Mouse (Mus musculus) CD8-positive naive resting alpha-beta T cell, adult 2 months (primary cell): Measurements from ENCODE around the gene Cachd1.

Source experiments
- DNase-seq, 2 experiments: peaks; one replicate each; pipeline ENCODE4 v3.0.0; 2022; ENCODE audit warnings: low read depth in 2 of 2, low spot score in 2 of 2

Gene Cachd1

DNA sequence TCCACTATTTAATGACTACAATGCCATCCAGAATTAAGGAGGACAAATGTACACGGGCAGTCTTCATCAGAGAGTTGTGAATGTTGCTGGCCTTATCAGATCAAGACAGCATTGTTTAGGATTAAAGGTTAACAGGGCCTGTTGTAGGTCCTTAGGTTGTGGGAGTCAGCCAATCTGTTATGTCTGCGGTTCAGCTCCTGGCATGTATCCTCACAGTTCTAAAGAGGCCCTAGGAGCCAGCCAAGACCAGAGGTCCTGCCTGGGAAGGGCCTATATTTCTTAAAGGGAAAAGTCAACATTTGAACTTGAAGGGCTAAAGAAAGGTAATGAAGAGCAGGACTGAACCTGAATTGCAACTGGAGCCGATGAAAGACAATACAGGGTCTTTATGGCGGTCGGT lies 13.7 kb downstream of the Cachd1 start:
- no peak for DNase-seq

GRCm38 (mm10) chr4:100793147-100793546 lies 16.7 kb downstream of the Cachd1 start:
- no peak for DNase-seq

DNA sequence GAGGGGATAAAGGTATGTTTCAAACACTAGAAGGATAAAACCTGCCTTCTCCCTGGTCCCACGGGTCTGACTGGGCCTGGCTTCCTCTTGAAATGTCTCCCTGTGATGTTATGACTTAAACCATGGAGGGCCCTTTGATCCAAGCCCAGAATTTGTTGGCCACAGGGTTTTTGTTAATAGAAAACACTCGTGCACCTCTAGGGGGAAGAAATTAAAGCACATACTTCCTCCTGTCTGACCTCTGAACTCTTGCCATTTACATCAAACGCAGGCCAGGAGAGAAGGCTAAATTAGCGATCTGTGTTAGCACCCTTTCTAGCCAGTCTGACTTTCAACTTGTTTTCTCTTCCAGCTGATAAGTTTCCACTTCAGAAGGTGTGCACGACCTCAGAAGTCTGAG lies 19.0 kb downstream of the Cachd1 start:
- DNase-seq: no peak

DNA sequence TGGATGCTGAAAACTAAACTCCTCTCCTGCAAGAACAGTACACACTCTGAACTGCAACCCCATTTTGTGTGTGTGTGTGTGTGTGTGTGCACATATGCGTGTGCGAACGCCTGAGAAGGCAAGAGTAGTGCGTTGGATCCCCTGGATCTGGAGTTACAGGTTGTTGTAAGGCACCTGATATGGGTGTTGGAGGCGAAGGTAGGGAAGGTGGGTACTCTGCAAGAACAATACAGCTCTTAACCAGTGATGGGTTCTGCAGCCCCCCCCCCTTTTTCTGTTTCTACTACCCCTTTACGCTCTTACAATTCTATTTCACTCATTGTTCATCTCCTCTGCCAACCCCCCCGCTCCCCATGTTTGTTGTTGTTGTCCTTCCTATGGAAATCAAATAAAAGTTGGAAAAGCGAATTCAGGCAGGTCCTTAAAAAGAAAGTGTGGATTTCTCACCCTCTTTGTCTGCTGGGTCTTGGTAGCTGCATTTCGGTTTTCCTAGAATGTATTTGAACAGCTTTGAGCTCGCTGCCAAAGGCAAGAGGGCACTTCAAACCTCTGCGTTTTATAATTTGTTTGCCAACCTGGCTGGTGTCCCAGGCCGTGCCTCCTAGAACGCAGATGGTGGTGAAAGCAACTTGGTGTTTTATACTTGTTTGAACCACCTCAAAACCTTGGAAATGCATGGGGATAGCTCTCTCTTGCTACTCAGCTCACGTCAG lies 24.4 kb downstream of the Cachd1 start:
- DNase-seq: no peak

DNA sequence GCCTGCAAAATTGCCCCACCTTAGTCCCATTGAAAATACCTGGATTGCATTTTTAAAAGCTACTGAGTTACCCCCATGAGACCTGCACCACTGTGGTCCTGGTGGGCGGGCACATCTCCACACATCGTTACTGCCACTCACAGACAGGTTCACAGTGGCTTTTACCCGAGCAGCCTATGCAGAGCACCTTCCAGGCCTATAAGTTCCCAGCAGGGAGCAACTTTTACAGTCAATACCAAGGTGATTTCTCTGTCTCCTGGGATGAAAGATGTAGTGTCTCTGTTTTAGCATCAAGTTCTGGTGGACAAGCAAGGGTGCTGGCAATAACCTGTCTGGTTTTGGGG lies 24.9 kb downstream of the Cachd1 start:
- DNase-seq: no peak

DNA sequence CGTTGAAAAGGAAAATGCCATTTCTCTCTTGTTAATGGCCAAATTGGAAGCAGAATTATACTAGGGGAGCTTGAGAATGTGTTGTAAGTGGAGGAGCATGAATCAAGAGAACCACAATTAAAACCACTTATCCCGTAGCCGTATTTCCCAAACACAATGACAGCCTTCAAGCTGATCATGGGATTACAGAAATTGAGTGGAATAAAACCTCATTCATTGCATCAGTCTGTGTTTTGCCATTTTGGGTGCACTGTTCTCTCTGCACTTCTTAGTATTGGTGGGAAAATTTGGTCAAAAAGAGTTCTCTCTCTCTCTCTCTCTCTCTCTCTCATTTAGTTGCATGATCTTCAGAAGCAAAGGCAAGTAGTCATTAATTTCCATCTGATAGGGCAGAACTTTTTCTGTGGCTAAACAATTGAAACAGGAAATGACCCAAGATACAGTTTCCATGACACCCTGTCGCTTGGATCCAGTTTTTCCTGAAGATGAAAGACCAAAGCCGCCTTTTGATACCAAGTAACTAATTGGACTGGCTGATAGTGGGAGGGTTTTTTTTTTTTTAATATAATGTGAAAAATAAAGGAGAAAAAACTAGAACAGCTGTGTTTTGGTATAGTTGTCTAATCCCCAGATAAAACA lies 34.7 kb downstream of the Cachd1 start:
- DNase-seq: no peak

DNA sequence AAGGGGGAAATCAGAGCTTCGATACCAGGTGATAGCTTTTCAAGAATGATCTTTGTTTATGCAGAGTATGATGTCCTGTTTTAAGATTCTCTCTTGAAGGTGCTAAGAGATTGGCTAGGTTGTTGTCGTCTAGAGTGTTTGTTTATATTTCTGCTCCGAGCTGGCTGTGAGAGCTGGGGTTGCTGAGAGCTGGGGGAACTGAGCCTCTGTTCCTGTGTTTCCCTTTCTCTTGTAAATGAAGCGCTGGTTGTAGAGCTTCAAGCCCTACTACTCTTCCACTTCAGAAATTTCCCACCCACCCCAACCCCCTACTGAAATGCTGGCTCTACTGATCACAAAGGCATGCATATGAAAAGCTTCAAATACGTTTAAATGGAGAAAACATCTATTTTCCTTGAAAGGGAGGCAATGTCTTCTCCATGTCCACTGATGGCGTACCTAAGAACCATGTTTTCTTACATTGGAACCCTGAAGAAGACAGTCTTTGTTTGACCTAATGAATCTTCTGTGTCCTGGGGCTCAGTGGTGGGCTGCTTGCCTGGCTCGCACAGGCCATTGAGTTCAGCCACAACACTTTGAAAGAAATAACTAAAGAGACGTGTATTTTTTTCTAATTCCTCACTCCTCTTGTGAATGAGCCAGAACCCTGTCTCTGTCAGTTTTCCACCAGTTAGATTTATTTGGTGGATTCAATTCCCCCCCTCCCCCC lies 35.5 kb downstream of the Cachd1 start:
- DNase-seq: no peak

DNA sequence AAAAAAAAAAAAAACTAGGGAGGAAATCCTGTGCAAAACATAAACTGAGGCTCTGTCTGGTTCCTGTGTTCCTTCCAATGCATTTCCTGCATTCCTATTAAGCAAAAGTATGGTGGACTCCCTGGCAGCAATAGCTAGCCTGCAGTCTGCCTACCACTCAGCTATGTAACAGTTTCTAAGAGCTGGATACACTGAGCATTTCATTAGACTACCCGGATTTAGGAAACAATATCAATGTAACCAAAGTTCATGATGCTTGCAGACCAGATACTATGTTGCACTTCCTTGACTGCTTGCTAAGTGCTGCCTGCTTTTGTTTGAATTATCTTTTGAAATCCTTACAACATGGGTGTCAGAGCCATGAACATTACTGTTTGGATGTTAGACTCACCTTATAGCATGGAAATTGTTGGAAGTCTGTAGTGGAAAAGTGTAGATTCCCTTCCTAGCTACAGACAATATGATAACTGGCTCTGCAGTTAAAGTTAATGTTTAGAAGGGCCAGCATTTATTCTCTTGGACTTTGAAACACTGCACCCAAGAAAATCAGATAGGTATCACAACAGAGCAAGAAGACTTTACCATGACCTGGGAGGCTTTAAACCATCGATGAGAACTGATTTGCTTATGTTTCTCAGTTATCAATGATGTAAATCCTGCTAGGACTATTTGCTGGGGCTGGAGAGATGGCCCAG lies 37.4 kb downstream of the Cachd1 start:
- no peak for DNase-seq

- DNase-seq: no peak
Measured at GRCm38 (mm10) chr4:100819238-100819637, 42.8 kb downstream of the Cachd1 start.

- no peak for DNase-seq
Measured at GRCm38 (mm10) chr4:100822526-100822925, 46.1 kb downstream of the Cachd1 start.

- DNase-seq: no peak
Measured at GRCm38 (mm10) chr4:100827374-100827773, 50.9 kb downstream of the Cachd1 start.

DNA sequence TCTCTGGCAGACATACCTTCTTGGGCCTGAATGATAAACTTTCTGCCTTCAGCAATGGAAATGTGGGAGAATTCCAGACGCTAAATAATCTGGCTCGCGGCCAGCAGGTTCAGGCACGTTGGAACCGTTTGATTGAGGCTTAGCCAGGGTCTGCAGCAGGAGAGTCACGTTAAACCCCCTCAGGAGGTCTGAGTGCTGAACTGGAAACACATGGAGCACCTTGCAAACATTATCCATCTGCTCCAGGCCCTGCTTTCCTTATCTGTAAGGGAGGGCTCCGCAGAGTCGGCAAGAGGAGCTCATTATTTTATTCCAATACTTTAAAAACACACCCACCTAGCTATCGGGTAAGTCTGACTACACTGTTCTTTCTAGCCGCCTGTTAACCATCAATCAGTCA lies 52.3 kb downstream of the Cachd1 start:
- no peak for DNase-seq

- no peak for DNase-seq
Measured at GRCm38 (mm10) chr4:100837205-100837604, 60.7 kb downstream of the Cachd1 start.

DNA sequence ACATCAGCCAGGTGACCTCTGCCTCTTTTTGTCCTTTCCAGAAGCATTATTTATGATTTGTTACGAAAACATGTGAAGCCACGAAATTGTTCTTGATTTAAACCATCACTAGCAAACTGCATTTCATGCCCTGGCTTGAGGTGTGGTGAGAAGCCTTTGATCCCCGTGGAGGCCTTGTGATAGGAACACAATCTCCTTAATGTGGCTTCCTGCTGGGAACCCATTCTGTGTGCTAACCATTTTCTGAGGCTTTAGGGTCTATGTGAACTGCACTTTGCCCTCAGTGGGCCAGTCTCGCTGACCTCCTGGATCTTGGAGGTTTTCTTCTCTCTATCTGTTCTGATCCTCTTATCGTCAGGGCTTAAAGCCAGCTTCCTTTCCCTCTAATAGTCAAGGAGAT lies 66.2 kb downstream of the Cachd1 start:
- DNase-seq: no peak

GRCm38 (mm10) chr4:100843119-100843518 lies 66.6 kb downstream of the Cachd1 start:
- DNase-seq: no peak

- no peak for DNase-seq
Measured at GRCm38 (mm10) chr4:100850846-100851495, 74.5 kb downstream of the Cachd1 start.

DNA sequence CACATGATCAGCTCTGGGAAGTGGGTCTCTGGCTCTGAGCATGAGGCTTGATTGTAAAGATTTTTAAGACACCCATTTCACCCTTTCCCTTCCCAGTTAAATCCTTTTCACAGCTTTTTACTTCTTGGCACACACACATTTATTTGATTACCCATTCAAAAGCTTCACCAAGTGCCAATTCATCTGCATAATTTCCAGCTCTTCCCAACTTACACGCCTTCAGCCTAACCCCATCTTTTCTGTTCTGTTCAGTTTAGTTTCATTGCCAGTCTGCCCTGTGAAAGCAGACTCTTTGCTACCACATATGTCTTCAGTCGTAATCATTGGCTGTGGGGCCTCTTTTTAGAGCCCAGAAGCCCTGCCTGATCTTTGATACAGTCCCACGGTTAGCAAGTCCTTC lies 76.0 kb downstream of the Cachd1 start:
- DNase-seq: no peak

- DNase-seq: no peak
Measured at GRCm38 (mm10) chr4:100853426-100853825, 77.0 kb downstream of the Cachd1 start.

DNA sequence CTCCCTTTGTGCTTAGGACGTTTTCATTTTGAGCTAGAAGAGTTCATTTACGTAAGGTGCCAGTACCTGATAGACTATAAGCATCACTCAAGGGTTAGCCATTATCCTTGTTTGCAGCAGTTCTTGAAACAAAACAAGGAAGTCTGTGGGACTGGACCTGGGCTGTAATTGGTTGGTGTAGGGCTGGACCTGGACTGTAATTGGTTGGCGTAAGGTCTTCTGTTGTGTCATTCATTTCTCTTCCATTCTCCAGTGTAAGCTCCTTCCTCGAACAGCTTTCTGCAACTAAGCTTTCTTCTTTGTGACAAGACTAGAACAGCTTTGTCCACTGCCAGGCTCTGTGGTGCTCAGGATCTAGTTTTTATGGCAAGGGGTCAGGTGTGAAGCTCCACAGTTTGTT lies 78.9 kb downstream of the Cachd1 start:
- DNase-seq: no peak

- no peak for DNase-seq
Measured at GRCm38 (mm10) chr4:100857411-100857869, 81.0 kb downstream of the Cachd1 start.

DNA sequence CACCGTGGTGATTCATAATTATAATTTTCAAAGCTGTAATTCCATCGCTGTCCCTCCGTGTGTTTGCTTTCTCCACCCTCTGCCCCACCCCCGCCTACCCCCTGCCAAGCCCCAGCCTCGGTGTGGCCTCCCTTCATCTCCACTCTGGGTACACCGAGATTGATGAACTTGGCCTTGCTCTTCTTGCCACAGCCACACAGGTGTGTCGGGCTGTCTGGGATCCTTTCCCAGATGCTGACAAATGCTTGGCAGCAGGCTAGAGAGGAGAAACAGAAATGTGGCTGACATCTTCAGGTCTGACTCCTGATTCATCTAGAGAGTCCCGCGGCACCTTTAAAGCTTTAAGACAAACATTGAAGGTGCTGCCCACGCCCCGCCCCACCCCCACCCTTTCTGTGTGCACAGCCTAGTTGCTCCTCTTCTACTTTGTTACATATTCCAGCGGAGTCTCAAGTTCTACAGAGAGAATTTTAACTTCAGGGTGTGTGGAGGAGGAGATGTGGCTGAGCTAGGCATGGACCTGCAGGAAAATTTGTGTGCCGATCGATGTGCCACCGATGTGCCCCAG lies 87.5 kb downstream of the Cachd1 start:
- no peak for DNase-seq
